Mouse (Mus musculus): ENCODE data around the gene Olfr67. TPM values are rescaled to one million over a fixed set of nuclear protein-coding genes. Genes with fewer than 3 reads are reported as not detected.
A peak's percentile ranks its signal among the peaks of the same experiment; 100 is the strongest.
"Not testable (repeated sequence)": the region's sequence is repeated elsewhere in the genome, so short reads cannot be mapped to it uniquely, and the experiment has no call there.

Gene Olfr67
- total and polyA plus RNA-seq, 2 experiments = not detected

DNA sequence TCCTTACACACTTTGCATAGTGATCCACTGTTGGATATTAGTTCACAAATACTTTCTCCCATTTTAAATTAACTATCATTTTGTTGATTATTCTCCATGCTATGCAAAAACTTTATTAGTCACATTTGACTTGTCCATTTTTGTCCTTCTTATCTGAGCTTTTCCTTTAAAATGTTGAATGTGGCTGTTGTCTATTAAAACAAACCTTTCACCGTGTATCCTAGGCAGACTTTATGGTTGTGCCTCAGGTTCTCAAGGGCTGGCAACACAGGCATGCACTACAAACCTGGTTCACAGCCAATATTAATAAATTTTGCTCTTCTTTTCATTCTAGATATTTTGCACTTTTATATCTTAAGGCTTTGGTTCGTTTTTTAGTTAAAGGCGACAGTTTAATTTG lies 19.1 kb upstream of the Olfr67 start:
- TF ChIP-seq CTCF (IDR thresholded peaks at IDR 0.05; ENCODE audit: low read depth, low read length) (no peak), POLR2A (IDR thresholded peaks at IDR 0.05; ENCODE audit: extremely low read depth, insufficient read depth, low read length) (no peak)
- Histone ChIP-seq H3K79me2 (ENCODE audit: control insufficient read depth, insufficient read depth, low read length) (no peaks in the 10 kb centered on the region), H3K4me3 (ENCODE audit: insufficient read depth, low read depth, low read length) (no peak overlapping the region), H3K27me3 (ENCODE audit: control insufficient read depth, insufficient read depth, low read length) (no peaks in the 10 kb centered on the region), H3K36me3 (ENCODE audit: control insufficient read depth, insufficient read depth, low read length) (no peaks in the 10 kb centered on the region), H3K9ac (ENCODE audit: low read depth, low read length) (no peak overlapping the region), H3K4me1 (ENCODE audit: control insufficient read depth, insufficient read depth, low read length) (no peaks in the 10 kb centered on the region), H3K27ac (replicated peaks; ENCODE audit: insufficient read depth, low read depth, low read length) (no peak overlapping the region)
- WGBS = 74% methylated on average over 3 of the region's 3 CpGs
- no peak for DNase-seq (ENCODE audit: extremely low read depth, low read depth, low spot score)

DNA sequence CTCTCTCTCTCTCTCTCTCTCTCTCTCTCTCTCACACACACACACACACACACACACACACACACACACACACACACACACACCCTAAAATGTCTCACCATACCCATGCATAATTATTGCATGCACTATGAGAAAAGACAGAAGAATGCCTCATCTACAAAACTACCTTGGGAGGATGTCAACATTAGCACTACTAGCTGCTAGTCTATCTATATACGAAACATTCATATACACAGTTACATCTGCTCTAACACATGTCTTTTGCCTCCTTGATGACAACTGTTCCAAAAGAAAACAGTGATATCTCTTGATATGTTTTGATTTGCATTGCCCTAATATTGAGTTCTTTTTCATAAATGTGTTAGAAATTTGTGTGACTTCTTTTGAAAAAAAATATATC lies 18.7 kb upstream of the Olfr67 start:
- no peak for DNase-seq (ENCODE audit: extremely low read depth, low read depth, low spot score)

DNA sequence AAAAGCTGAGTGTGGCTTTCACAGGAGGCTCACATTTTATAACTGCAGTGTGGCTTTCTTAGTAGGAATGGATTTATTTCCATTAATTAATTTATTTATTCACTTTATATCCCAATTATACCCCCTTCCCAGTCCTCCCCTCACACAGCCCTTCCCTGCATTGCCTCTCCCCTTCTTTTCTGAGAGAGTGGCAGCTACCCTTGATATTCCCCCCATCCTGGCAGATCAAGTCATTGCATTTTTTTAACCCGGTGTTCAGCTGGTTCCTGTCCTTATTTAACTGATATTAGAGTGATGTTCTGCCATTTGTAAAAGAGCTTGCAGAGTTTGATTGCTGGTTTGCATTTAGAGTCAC lies 18.2 kb upstream of the Olfr67 start:
- Histone ChIP-seq H3K79me2 (ENCODE audit: control insufficient read depth, insufficient read depth, low read length) (no peaks in the 10 kb centered on the region), H3K27me3 (ENCODE audit: control insufficient read depth, insufficient read depth, low read length) (no peaks in the 10 kb centered on the region), H3K36me3 (ENCODE audit: control insufficient read depth, insufficient read depth, low read length) (no peaks in the 10 kb centered on the region), H3K9ac (ENCODE audit: low read depth, low read length) (no peak overlapping the region), H3K4me3 (ENCODE audit: insufficient read depth, low read depth, low read length) (no peak overlapping the region), H3K4me1 (ENCODE audit: control insufficient read depth, insufficient read depth, low read length) (no peaks in the 10 kb centered on the region), H3K27ac (replicated peaks; ENCODE audit: insufficient read depth, low read depth, low read length) (no peak overlapping the region)
- no peak for DNase-seq (ENCODE audit: extremely low read depth, low read depth, low spot score)
- 67% methylated on average over 1 of the region's 1 CpGs for WGBS
- no peak for TF ChIP-seq CTCF (IDR thresholded peaks at IDR 0.05; ENCODE audit: low read depth, low read length)
- TF ChIP-seq POLR2A (IDR thresholded peaks at IDR 0.05; ENCODE audit: extremely low read depth, insufficient read depth, low read length) = no peak

More for the DNA sequence above, 18.7 kb upstream of the Olfr67 start:
- no peaks in the 10 kb centered on the region for H3K79me2 ChIP-seq (ENCODE audit: control insufficient read depth, insufficient read depth, low read length)
- H3K4me1 ChIP-seq (ENCODE audit: control insufficient read depth, insufficient read depth, low read length) = no peaks in the 10 kb centered on the region
- no peaks in the 10 kb centered on the region for H3K27me3 ChIP-seq (ENCODE audit: control insufficient read depth, insufficient read depth, low read length)
- no peak for TF ChIP-seq POLR2A (IDR thresholded peaks at IDR 0.05; ENCODE audit: extremely low read depth, insufficient read depth, low read length)
- no peak for TF ChIP-seq CTCF (IDR thresholded peaks at IDR 0.05; ENCODE audit: low read depth, low read length)
- no peak overlapping the region for H3K9ac ChIP-seq (ENCODE audit: low read depth, low read length)
- no peak overlapping the region for H3K27ac ChIP-seq (replicated peaks; ENCODE audit: insufficient read depth, low read depth, low read length)
- no peak overlapping the region for H3K4me3 ChIP-seq (ENCODE audit: insufficient read depth, low read depth, low read length)
- no peaks in the 10 kb centered on the region for H3K36me3 ChIP-seq (ENCODE audit: control insufficient read depth, insufficient read depth, low read length)
- WGBS = 73% methylated on average over 1 of the region's 1 CpGs

DNA sequence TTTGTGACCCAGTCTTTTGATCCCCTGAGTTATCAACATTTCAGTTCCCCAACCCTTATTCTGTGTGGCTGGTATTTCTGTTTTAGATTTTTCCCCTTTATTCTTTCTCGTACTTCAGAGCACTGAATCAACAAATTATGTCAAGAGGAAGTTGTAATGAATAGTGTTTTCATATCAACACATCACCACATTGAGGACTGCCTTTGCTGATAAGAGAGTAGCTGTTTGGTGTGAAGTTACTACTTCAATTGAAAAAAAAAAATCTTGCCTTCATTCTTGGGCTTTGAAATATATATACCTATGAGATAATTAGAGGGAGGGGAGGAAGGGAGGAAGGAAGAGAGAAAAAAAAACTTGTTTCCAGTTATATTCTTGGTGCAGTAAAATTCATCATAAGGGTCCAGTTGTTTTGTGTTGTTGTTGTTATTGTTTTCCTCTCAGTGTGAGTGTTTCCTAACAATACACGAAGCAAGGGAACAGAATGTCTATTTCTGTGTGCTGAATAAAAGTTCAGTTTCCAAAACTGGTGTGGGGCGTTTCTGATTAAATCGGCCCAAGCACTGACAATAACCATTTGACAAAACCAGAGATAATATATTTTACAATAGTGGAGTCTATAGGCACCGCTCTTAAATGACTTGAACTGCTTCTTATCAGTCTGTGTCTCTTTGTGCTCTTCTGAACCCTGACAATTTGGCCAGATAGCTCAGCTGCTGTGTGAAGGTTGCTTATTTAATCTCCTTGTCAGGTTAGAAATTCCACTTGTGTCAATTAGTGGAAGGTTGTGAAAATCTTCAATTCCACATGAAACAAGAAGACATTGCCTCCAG lies 17.6 kb upstream of the Olfr67 start:
- TF ChIP-seq CTCF (IDR thresholded peaks at IDR 0.05; ENCODE audit: low read depth, low read length) (no peak), POLR2A (IDR thresholded peaks at IDR 0.05; ENCODE audit: extremely low read depth, insufficient read depth, low read length) (no peak)
- H3K79me2 ChIP-seq (ENCODE audit: control insufficient read depth, insufficient read depth, low read length) = no peaks in the 10 kb centered on the region
- H3K36me3 ChIP-seq (ENCODE audit: control insufficient read depth, insufficient read depth, low read length) = no peaks in the 10 kb centered on the region
- no peaks in the 10 kb centered on the region for H3K4me1 ChIP-seq (ENCODE audit: control insufficient read depth, insufficient read depth, low read length)
- H3K9ac ChIP-seq (ENCODE audit: low read depth, low read length) = no peak overlapping the region
- DNase-seq (ENCODE audit: extremely low read depth, low read depth, low spot score) = no peak
- H3K4me3 ChIP-seq (ENCODE audit: insufficient read depth, low read depth, low read length) = no peak overlapping the region
- no peak overlapping the region for H3K27ac ChIP-seq (replicated peaks; ENCODE audit: insufficient read depth, low read depth, low read length)
- 44% methylated on average over 5 of the region's 5 CpGs for WGBS
- H3K27me3 ChIP-seq (ENCODE audit: control insufficient read depth, insufficient read depth, low read length) = no peaks in the 10 kb centered on the region

DNA sequence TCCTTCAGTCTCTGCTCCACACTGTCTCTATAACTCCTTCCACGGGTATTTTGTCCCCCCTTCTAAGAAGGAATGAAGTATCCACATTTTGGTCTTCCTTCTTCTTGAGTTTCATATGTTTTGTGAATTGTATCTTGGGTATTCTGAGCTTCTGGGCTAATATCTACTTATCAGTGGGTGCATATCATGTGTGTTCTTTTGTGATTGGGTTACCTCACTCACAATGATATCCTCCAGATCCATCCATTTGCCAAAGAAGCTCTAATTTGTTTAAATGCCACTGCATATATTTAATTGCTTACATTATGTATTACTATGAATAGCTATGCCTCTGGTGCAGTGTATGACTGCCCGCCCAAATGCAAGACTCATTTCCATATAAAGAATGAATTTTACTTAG lies 16.5 kb upstream of the Olfr67 start:
- H3K27ac ChIP-seq (replicated peaks; ENCODE audit: insufficient read depth, low read depth, low read length); H3K4me3 ChIP-seq (ENCODE audit: insufficient read depth, low read depth, low read length); H3K4me1 ChIP-seq (ENCODE audit: control insufficient read depth, insufficient read depth, low read length); H3K27me3 ChIP-seq (ENCODE audit: control insufficient read depth, insufficient read depth, low read length); DNase-seq (ENCODE audit: extremely low read depth, low read depth, low spot score); H3K9ac ChIP-seq (ENCODE audit: low read depth, low read length); H3K36me3 ChIP-seq (ENCODE audit: control insufficient read depth, insufficient read depth, low read length); H3K79me2 ChIP-seq (ENCODE audit: control insufficient read depth, insufficient read depth, low read length): not testable (repeated sequence)
- 44% methylated on average over 2 of the region's 2 CpGs for WGBS

DNA sequence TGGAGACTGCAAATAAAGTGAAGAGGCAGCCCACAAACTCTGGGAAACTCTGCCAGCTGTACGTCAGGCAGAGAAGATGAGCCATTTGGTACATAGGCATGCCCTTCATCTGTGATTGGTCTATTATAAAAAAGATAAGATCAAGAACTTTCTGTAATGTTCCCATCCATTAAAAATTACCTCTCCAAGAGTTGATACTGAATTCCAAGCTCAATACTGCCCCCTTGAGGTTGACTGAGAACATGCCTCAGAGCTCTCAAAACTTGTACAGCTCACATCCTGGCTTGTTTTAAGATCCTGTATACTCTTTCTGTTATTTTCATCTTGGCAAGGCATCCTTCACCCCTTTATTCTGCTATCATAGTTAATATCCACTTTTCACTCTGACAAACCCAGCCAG lies 15.2 kb upstream of the Olfr67 start:
- TF ChIP-seq POLR2A (IDR thresholded peaks at IDR 0.05; ENCODE audit: extremely low read depth, insufficient read depth, low read length) (no peak), CTCF (IDR thresholded peaks at IDR 0.05; ENCODE audit: low read depth, low read length) (peak; percentile 36)
- H3K27ac ChIP-seq (replicated peaks; ENCODE audit: insufficient read depth, low read depth, low read length) = no peak overlapping the region
- DNase-seq (ENCODE audit: extremely low read depth, low read depth, low spot score) = peak; percentile 29
- no peaks in the 10 kb centered on the region for H3K4me1 ChIP-seq (ENCODE audit: control insufficient read depth, insufficient read depth, low read length)
- no peak overlapping the region for H3K9ac ChIP-seq (ENCODE audit: low read depth, low read length)
- H3K79me2 ChIP-seq (ENCODE audit: control insufficient read depth, insufficient read depth, low read length) = no peaks in the 10 kb centered on the region
- H3K27me3 ChIP-seq (ENCODE audit: control insufficient read depth, insufficient read depth, low read length) = no peaks in the 10 kb centered on the region
- H3K36me3 ChIP-seq (ENCODE audit: control insufficient read depth, insufficient read depth, low read length) = no peaks in the 10 kb centered on the region
- 72% methylated on average over 1 of the region's 1 CpGs for WGBS
- no peak overlapping the region for H3K4me3 ChIP-seq (ENCODE audit: insufficient read depth, low read depth, low read length)

Measured in liver, adult 2 months (tissue).